Mouse (Mus musculus) hindbrain, embryonic 11.5 days (tissue): ENCODE measurements around the gene Slc36a4. TPM values are rescaled to one million over a fixed set of nuclear protein-coding genes. Genes with fewer than 3 reads are reported as not detected.
A peak's percentile ranks its signal among the peaks of the same experiment; 100 is the strongest.

ENCODE experiments used
- ATAC-seq: fragments of 200-750 bp; cut with Nextera tagmentation; 2 replicates; pipeline ENCODE4 v1.8.0; 2017; ENCODE audit warnings: mild to moderate bottlenecking, moderate TSS enrichment, moderate library complexity; ENCODE audit not compliant: low FRiP score
- DNase-seq: peaks from one replicate; pipeline ENCODE4 v3.0.0-alpha.2; 2015; ENCODE audit warnings: low spot score
- H3K27ac ChIP-seq: fragments of 300-500 bp; sonication (generic); 2 replicates; pipeline ENCODE4 v1.5.1; 2014; ENCODE audit warnings: mild to moderate bottlenecking, low read depth, low read length
- H3K27me3 ChIP-seq: fragments of 300-500 bp; sonication (generic); 2 replicates; pipeline ENCODE4 v1.6.1; 2014; ENCODE audit warnings: mild to moderate bottlenecking, low read length, moderate library complexity, mixed read lengths; ENCODE audit not compliant: control insufficient read depth, insufficient read depth
- H3K36me3 ChIP-seq: fragments of 300-500 bp; sonication (generic); 2 replicates; pipeline ENCODE4 v1.6.1; 2014; ENCODE audit warnings: mild to moderate bottlenecking, low read length, moderate library complexity, mixed read lengths; ENCODE audit not compliant: control insufficient read depth, insufficient read depth
- H3K4me1 ChIP-seq: fragments of 300-500 bp; sonication (generic); replicated peaks from 2 replicates; pipeline ENCODE4 v1.6.1; 2014; ENCODE audit warnings: low read length, mixed read lengths; ENCODE audit not compliant: control insufficient read depth, insufficient read depth
- H3K4me2 ChIP-seq: fragments of 300-500 bp; sonication (generic); replicated peaks from 2 replicates; pipeline ENCODE4 v1.6.1; 2014; ENCODE audit warnings: mild to moderate bottlenecking, low read depth, low read length
- H3K4me3 ChIP-seq: fragments of 300-500 bp; sonication (generic); 2 replicates; pipeline ENCODE4 v1.5.1; 2014; ENCODE audit warnings: low read depth, low read length
- H3K9ac ChIP-seq: fragments of 300-500 bp; sonication (generic); 2 replicates; pipeline ENCODE4 v1.6.1; 2014; ENCODE audit warnings: low read depth, low read length
- H3K9me3 ChIP-seq: fragments of 300-500 bp; sonication (generic); 2 replicates; pipeline ENCODE4 v1.6.1; 2016; ENCODE audit warnings: low read length; ENCODE audit not compliant: control insufficient read depth
- WGBS: fragments of 180-500 bp; shearing (Covaris S2); extraction: QIAGEN DNeasy Blood & Tissue Kit; methylation state at CpG from one replicate; pipeline ENCODE4 v1.1.7; 2014; 5-methylcytosine and 5-hydroxymethylcytosine counted together
- polyA plus RNA-seq: library from polyadenylated mRNA; unstranded; fragments of >200 nt; fragmentation: Nextera tagmentation; extraction: Ambion mirVana; gene quantifications from 2 replicates; pipeline ENCODE4 v1.2.1, GENCODE M21; 2014

Gene Slc36a4
- 17.3 and 20.9 TPM in 2 replicates for polyA plus RNA-seq

- Histone ChIP-seq H3K36me3 (no peaks in the 10 kb centered on the region), H3K4me1 (peaks cover 2% of the 10 kb centered on the region; the same call in 1 of the 2 replicates), H3K4me2 (peak within 1 kb of the TSS; percentile 83), H3K27me3 (peaks cover 3% of the 10 kb centered on the region; the same call in 1 of the 2 replicates), H3K9ac (peak within 1 kb of the TSS; percentile 90), H3K27ac (peak within 1 kb of the TSS; percentile 84), H3K4me3 (peak within 1 kb of the TSS; percentile 76), H3K9me3 (no peaks in the 10 kb centered on the region)
- peak; percentile 93 for ATAC-seq
- DNase-seq, result peak; percentile 85
- WGBS, result under 1% methylated on average over 61 of the region's 75 CpGs
These were observed at the start of gene Slc36a4 for GRCm38 (mm10) chr9:15709599-15710381. Gene Slc36a4 (plus strand): TSS chr9:15709738.

DNA sequence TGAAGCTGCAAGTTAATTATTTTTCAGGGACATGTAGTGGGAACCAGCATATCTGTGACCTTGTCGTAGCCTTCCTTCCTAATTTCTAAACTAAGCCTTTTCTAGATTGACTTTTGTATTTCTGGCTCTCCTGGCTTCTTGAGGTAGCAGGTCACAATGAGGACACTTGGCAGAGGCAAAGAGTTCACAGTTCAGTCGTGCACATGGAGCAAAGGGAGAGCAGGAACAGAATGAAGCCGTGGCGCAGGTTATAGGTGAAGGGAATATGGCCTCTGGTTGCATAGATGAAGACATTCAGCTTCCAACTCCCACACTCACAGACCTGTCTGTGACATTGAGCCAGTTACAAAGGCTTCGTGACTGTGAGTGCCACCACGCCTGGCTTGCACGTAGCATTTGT, 44.9 kb upstream of the Slc36a4 start:
- H3K9me3 ChIP-seq, result no peaks in the 10 kb centered on the region
- no peak overlapping the region for H3K27ac ChIP-seq
- no peaks in the 10 kb centered on the region for H3K4me1 ChIP-seq
- ATAC-seq (no peak), DNase-seq (no peak)
- no peak overlapping the region for H3K4me2 ChIP-seq
- no peak overlapping the region for H3K9ac ChIP-seq
- no peak overlapping the region for H3K4me3 ChIP-seq
- H3K27me3 ChIP-seq, result no peaks in the 10 kb centered on the region
- WGBS, result 91% methylated on average over 7 of the region's 7 CpGs
- H3K36me3 ChIP-seq, result no peaks in the 10 kb centered on the region

DNA sequence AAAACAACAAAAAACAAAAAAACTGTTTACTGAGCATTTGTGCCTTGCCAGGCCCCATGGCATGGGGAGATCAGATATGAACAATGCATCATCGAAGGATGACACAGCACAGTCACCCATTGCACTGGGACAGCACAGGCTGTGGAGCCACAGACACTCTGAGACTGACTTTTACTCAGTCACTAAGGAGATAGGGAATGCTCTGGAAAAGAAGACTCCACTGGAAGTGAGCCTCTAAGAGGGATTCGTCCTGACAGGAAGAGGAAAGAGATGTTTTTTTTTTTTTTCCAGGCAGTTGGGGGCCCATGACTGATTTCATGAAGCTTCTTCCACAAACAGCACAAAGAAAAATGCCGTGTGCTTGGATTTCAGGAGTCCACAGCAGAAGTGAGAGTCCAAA, 40.1 kb upstream of the Slc36a4 start:
- Histone ChIP-seq H3K27ac (no peak overlapping the region), H3K4me2 (no peak overlapping the region), H3K4me1 (no peaks in the 10 kb centered on the region), H3K9ac (no peak overlapping the region), H3K36me3 (no peaks in the 10 kb centered on the region), H3K9me3 (no peaks in the 10 kb centered on the region), H3K4me3 (no peak overlapping the region), H3K27me3 (no peaks in the 10 kb centered on the region)
- DNase-seq (no peak), ATAC-seq (no peak)
- WGBS, result 74% methylated on average over 3 of the region's 3 CpGs

DNA sequence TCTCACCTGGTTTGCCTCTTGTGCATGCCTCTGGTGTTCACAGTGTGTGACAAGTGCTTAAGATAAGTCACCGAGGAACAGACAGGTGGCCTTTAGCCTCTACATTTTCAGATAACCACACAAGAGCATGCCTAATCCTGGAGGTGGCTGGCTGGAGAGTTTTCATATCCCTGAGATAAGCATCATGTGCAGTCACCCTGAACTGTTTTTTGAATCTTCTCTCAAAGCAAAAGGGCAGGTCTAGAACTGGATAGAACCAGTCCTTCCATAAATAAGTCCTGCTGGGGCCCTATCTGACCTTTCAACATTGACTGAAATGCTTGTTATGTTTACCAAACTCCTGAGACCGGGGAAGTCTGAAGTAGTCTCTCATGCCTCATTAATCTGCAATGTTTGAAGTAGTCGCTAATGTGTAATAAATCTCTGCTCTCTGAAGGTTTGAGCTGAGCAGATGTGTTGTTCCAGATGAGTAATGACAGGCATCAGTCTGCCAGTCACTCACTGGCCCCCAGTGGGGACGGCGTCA, 39.5 kb upstream of the Slc36a4 start:
- Histone ChIP-seq H3K4me2 (no peak overlapping the region), H3K27me3 (no peaks in the 10 kb centered on the region), H3K4me1 (no peaks in the 10 kb centered on the region), H3K36me3 (no peaks in the 10 kb centered on the region), H3K9me3 (no peaks in the 10 kb centered on the region), H3K4me3 (no peak overlapping the region), H3K9ac (no peak overlapping the region), H3K27ac (no peak overlapping the region)
- 41% methylated on average over 5 of the region's 5 CpGs for WGBS
- DNase-seq (no peak), ATAC-seq (no peak)

GRCm38 (mm10) chr9:15672251-15672650, 37.3 kb upstream of the Slc36a4 start:
- H3K9me3 ChIP-seq, result no peaks in the 10 kb centered on the region
- H3K4me3 ChIP-seq, result no peak overlapping the region
- H3K9ac ChIP-seq, result no peak overlapping the region
- 41% methylated on average over 1 of the region's 1 CpGs for WGBS
- H3K27ac ChIP-seq, result no peak overlapping the region
- H3K36me3 ChIP-seq, result no peaks in the 10 kb centered on the region
- ATAC-seq (no peak), DNase-seq (no peak)
- H3K27me3 ChIP-seq, result no peaks in the 10 kb centered on the region
- H3K4me2 ChIP-seq, result no peak overlapping the region
- H3K4me1 ChIP-seq, result no peaks in the 10 kb centered on the region

GRCm38 (mm10) chr9:15681855-15682466, 27.6 kb upstream of the Slc36a4 start:
- H3K27ac ChIP-seq, result no peak overlapping the region
- H3K4me2 ChIP-seq, result no peak overlapping the region
- H3K9me3 ChIP-seq, result no peaks in the 10 kb centered on the region
- DNase-seq (peak; percentile 67), ATAC-seq (peak; percentile 75)
- H3K4me3 ChIP-seq, result no peak overlapping the region
- no peak overlapping the region for H3K9ac ChIP-seq
- no peaks in the 10 kb centered on the region for H3K36me3 ChIP-seq
- H3K27me3 ChIP-seq, result no peaks in the 10 kb centered on the region
- no peaks in the 10 kb centered on the region for H3K4me1 ChIP-seq
- WGBS, result 40% methylated on average over 2 of the region's 2 CpGs

- Histone ChIP-seq H3K27me3 (no peaks in the 10 kb centered on the region), H3K4me3 (no peak overlapping the region), H3K27ac (no peak overlapping the region), H3K4me2 (no peak overlapping the region), H3K36me3 (no peaks in the 10 kb centered on the region), H3K9me3 (no peaks in the 10 kb centered on the region), H3K4me1 (no peaks in the 10 kb centered on the region), H3K9ac (no peak overlapping the region)
- ATAC-seq (peak; percentile 77), DNase-seq (peak; percentile 90)
- 15% methylated on average over 4 of the region's 4 CpGs for WGBS
These were observed 24.3 kb upstream of the Slc36a4 start for GRCm38 (mm10) chr9:15685215-15685614.

- DNase-seq, result no peak
- no peak overlapping the region for H3K4me2 ChIP-seq
- H3K9me3 ChIP-seq, result no peaks in the 10 kb centered on the region
- H3K4me3 ChIP-seq, result no peak overlapping the region
- H3K36me3 ChIP-seq, result no peaks in the 10 kb centered on the region
- H3K27ac ChIP-seq, result no peak overlapping the region
- H3K27me3 ChIP-seq, result no peaks in the 10 kb centered on the region
- H3K9ac ChIP-seq, result no peak overlapping the region
- 93% methylated on average over 5 of the region's 5 CpGs for WGBS
- ATAC-seq, result no peak
- no peaks in the 10 kb centered on the region for H3K4me1 ChIP-seq
These were observed 22.2 kb upstream of the Slc36a4 start for GRCm38 (mm10) chr9:15687358-15687757.
